Mouse (Mus musculus) small intestine, adult 2 months (tissue): ENCODE measurements around the gene Pcbd2.

Experiments used
- CTCF ChIP-seq: fragments of 200-500 bp; IDR thresholded peaks from 2 replicates; pipeline ENCODE4 v1.5.1; 2012; ENCODE audit warnings: low read depth, mild to moderate bottlenecking, control low read depth, inconsistent platforms, low read length, moderate library complexity, mixed read lengths; ENCODE audit not compliant: insufficient replicate concordance, insufficient read length; ENCODE audit errors: extremely low read depth
- POLR2A ChIP-seq: fragments of 200-500 bp; IDR thresholded peaks from 2 replicates; pipeline ENCODE4 v1.6.1; 2012; ENCODE audit warnings: low read depth, mild to moderate bottlenecking, control low read depth, inconsistent platforms, low read length, moderate library complexity

DNA sequence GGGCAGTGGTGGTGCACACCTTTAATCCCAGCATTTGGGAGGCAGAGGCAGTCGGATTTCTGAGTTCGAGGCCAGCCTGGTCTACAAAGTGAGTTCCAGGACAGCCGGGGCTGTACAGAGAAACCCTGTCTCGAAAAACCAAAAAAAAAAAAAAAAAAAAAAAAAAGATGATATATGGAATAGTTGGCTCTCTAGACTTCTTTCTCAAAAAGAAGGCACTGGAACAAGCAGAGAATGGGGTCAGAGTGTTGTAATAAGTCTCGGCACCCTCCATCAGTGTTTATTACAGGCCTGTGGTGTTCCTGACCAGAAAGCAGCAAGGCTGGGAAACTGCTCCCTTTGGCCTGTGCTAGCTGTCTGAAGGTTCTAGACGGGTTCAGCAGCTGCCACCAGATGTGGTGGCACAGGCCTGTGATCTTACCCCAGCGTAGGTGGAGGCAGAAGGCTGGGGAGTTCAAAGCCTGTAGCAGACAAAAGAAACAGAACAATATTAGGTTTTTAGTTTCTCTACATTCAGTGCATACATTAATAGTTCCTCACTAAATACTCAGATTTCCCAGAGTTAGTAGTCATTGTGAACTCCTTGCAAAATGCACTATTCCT is 11.2 kb upstream of the Pcbd2 start:
- TF ChIP-seq CTCF (no peak), POLR2A (no peak)
